Mouse (Mus musculus) frontal cortex, postnatal 14 days (tissue): ENCODE measurements around the gene Ppp1r21.

ENCODE experiments used
- DNase-seq, 2 experiments: peaks; one replicate each; pipeline ENCODE4 v3.0.0; 2022; ENCODE audit warnings: low spot score in 2 of 2

The Ppp1r21 gene

GRCm38 (mm10) chr17:88530236-88530619 is 310 bp downstream of the Ppp1r21 start:
- DNase-seq: peak in 1 of 2 experiments; percentile 44

GRCm38 (mm10) chr17:88530667-88531066 is 749 bp downstream of the Ppp1r21 start:
- DNase-seq: no peak

- no peak for DNase-seq
Measured at GRCm38 (mm10) chr17:88531176-88531575, 1.3 kb downstream of the Ppp1r21 start.

- DNase-seq: no peak
Measured at GRCm38 (mm10) chr17:88537842-88538430, 8.0 kb downstream of the Ppp1r21 start.

GRCm38 (mm10) chr17:88542771-88543416 is 13.0 kb downstream of the Ppp1r21 start:
- no peak for DNase-seq

- no peak for DNase-seq
Measured at GRCm38 (mm10) chr17:88543417-88543782, 13.5 kb downstream of the Ppp1r21 start.

GRCm38 (mm10) chr17:88545217-88545784 is 15.4 kb downstream of the Ppp1r21 start:
- DNase-seq: no peak

- DNase-seq: no peak
Measured at GRCm38 (mm10) chr17:88546745-88547144, 16.8 kb downstream of the Ppp1r21 start.

- DNase-seq: no peak
Measured at GRCm38 (mm10) chr17:88549411-88550191, 19.7 kb downstream of the Ppp1r21 start.

GRCm38 (mm10) chr17:88550351-88550750 is 20.4 kb downstream of the Ppp1r21 start:
- DNase-seq: no peak

GRCm38 (mm10) chr17:88550981-88551940 is 21.3 kb downstream of the Ppp1r21 start:
- DNase-seq: no peak

GRCm38 (mm10) chr17:88552556-88552955 is 22.6 kb downstream of the Ppp1r21 start:
- no peak for DNase-seq

- no peak for DNase-seq
Measured at GRCm38 (mm10) chr17:88553001-88553449, 23.1 kb downstream of the Ppp1r21 start.

- no peak for DNase-seq
Measured at GRCm38 (mm10) chr17:88553473-88554087, 23.7 kb downstream of the Ppp1r21 start.

- no peak for DNase-seq
Measured at GRCm38 (mm10) chr17:88556176-88556575, 26.3 kb downstream of the Ppp1r21 start.

- DNase-seq: no peak
Measured at GRCm38 (mm10) chr17:88556688-88557087, 26.8 kb downstream of the Ppp1r21 start.

GRCm38 (mm10) chr17:88558168-88558842 is 28.4 kb downstream of the Ppp1r21 start:
- DNase-seq: peak; percentile 27 to 57

GRCm38 (mm10) chr17:88563611-88564010 is 33.7 kb downstream of the Ppp1r21 start:
- no peak for DNase-seq

GRCm38 (mm10) chr17:88569807-88570540 is 40.1 kb downstream of the Ppp1r21 start:
- no peak for DNase-seq

GRCm38 (mm10) chr17:88570784-88571183 is 40.9 kb downstream of the Ppp1r21 start:
- DNase-seq: no peak
